Mouse (Mus musculus): ENCODE data around the gene Ndufs4. TPM values are rescaled to one million over a fixed set of nuclear protein-coding genes. Genes with fewer than 3 reads are reported as not detected.

The Ndufs4 gene
- polyA plus RNA-seq (2014; fragmentation: Illumina TruSeq; extraction: RNeasy Lipid Tissue Mini Kit (QIAGEN cat#74804); ENCODE audit: insufficient read depth, low read depth, low replicate concordance) = 186 TPM

DNA sequence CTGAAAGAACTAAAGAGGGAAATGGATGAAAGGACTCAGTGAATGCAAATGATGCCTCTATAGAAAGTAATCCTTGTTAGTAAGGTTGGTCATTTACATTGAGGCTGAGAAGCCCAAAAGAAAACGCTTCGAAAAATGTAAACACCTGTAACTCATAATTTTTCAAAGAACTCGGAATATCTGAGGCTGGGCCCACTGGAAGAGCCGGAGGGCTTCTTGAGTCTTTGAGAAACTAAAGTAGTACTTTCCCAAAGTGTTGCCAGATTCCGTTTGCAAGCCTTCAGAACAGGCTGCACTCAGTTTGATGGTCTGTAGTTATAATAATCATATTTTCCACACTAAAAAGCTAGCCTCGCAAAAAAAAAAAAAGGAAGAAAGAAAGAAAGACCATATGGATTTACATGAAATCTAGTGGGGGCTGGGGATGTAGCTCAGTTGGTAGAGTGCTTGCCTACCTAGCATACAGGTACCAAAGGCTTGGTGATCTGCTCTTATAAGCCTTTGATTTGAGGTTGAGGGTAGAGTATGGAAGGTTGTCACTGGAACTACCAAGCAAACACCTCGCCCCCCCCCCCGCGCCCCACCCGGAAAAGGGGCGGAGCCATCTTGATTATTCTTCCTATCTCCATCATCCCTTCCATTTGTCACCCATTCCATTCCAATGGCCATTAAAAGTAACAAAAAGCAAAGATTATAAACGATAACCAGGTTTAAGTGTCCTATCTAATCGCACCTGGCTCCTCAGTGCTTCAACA is at the start of gene Ndufs4:
Ndufs4 (minus strand) TSS at position 48 of the 755 bp plus-strand sequence.

Other genes with a start within 250 kb of the Ndufs4 start
- gene Fst, start 70.7 kb upstream of the Ndufs4 start, polyA plus RNA-seq (2014; fragmentation: Illumina TruSeq; extraction: RNeasy Lipid Tissue Mini Kit (QIAGEN cat#74804); ENCODE audit: insufficient read depth, low read depth, low replicate concordance) = 6.3 TPM

Data from lung, adult 10 weeks (tissue).